Mouse (Mus musculus): ENCODE results near the gene Hs6st2. TPM values are rescaled to one million over a fixed set of nuclear protein-coding genes. Genes with fewer than 3 reads are reported as not detected.

The Hs6st2 gene
- polyA plus RNA-seq, 1 experiment from 2014 or later = 28.7 TPM

DNA sequence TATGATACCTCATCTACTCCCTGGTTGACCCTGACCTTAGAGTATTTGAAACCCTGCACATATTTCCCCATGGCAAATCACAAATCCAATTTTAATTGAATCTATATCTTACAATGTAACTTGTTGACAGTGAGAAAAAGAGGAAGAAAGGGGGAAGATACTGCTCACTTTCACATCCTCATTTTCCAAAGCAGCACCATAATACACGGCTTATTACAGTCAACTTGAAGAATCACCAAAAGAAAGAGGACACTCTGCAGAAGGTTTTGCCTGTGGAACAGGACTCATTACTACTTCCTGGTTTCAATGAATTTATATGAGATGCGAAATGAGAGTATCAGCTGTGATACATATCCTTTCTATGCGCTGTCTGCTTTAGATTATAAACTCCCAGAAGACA, 220.2 kb downstream of the Hs6st2 start:
- Histone ChIP-seq H3K4me3 (ENCODE audit: low read depth, low read length) (no peak overlapping the region), H3K27ac (replicated peaks; ENCODE audit: low read depth, low read length) (no peak overlapping the region), H3K9ac (ENCODE audit: low read length) (no peak overlapping the region), H3K27me3 (ENCODE audit: control insufficient read depth, insufficient read depth, low read length) (no peaks in the 10 kb centered on the region), H3K4me2 (ENCODE audit: low read depth, severe bottlenecking) (no peak overlapping the region), H3K9me3 (ENCODE audit: control insufficient read depth, low read length) (no peaks in the 10 kb centered on the region), H3K4me1 (ENCODE audit: control insufficient read depth, insufficient read depth, low read length) (no peaks in the 10 kb centered on the region), H3K36me3 (ENCODE audit: control insufficient read depth, insufficient read depth, low read length) (no peaks in the 10 kb centered on the region)
- ATAC-seq (ENCODE audit: insufficient number of reproducible peaks, low FRiP score, low TSS enrichment, low read depth) = no peak
- 76% methylated on average over 3 of the region's 3 CpGs for WGBS
- no peak for DNase-seq (ENCODE audit: low spot score)

DNA sequence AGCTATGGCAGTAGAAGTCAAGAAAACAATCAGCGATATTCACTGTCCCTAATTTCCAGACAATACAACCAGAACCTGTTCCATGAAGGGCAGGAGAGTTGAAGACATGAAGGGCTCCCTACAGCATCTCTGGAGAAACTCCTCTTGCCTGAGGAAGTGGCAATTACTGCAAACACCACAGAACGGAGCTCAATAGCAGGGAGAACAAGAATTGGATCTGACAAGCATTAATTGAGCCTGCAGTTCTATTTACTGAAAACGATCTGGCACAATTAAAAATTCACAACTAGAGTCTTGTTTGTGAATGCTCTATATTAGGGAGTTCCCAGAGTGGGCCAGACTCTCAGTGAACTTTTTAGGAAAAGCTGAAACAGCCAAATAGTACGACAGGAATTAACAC, 238.3 kb downstream of the Hs6st2 start:
- Histone ChIP-seq H3K4me3 (ENCODE audit: low read depth, low read length) (no peak overlapping the region), H3K27me3 (ENCODE audit: control insufficient read depth, insufficient read depth, low read length) (no peaks in the 10 kb centered on the region), H3K36me3 (ENCODE audit: control insufficient read depth, insufficient read depth, low read length) (no peaks in the 10 kb centered on the region), H3K27ac (replicated peaks; ENCODE audit: low read depth, low read length) (no peak overlapping the region), H3K9me3 (ENCODE audit: control insufficient read depth, low read length) (no peaks in the 10 kb centered on the region), H3K4me2 (ENCODE audit: low read depth, severe bottlenecking) (no peak overlapping the region), H3K4me1 (ENCODE audit: control insufficient read depth, insufficient read depth, low read length) (no peaks in the 10 kb centered on the region), H3K9ac (ENCODE audit: low read length) (no peak overlapping the region)
- ATAC-seq (ENCODE audit: insufficient number of reproducible peaks, low FRiP score, low TSS enrichment, low read depth) (no peak), DNase-seq (ENCODE audit: low spot score) (no peak)
- 75% methylated on average over 4 of the region's 4 CpGs for WGBS

DNA sequence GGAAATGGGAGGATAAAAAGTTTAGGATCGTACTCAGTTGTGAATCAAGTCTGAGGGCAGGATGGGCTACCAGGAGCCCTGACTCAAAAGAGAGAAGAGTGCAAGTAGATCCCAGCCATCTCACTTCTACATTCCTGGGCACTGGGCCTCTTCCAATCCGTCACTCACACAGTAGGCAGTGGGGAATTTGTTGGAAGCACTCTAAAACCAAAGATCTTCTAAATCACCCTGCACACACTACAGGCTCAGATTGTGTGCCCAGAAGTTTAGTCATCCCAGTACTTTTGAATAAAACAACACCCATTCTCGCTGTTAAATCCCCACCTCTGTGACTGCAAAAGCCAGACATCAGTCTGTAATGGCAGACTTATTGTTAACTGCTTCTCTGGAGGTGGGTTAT, 249.9 kb downstream of the Hs6st2 start:
- no peaks in the 10 kb centered on the region for H3K4me1 ChIP-seq (ENCODE audit: control insufficient read depth, insufficient read depth, low read length)
- 78% methylated on average over 3 of the region's 3 CpGs for WGBS

DNA sequence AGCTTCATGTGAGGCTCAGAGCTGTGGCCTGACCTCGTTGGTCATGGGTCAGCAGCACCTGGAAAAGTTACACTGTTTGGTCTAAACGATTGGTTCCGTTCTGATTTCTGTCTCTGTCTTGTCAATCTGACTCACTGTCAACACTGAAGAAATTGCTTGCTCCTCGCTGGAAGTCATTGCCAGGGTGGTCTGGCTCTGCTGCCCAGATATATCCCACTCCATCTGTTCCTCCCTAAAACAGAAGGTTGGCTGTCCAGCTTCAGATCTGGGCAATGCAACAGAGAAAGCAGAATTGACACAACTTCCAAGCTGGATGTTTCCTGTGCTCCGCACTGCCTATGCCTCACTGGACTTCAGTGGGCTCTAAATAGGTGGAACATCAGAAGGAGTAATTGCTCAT, 256.6 kb downstream of the Hs6st2 start:
- ATAC-seq (ENCODE audit: insufficient number of reproducible peaks, low FRiP score, low TSS enrichment, low read depth) (no peak), DNase-seq (ENCODE audit: low spot score) (no peak)
- no peaks in the 10 kb centered on the region for H3K27me3 ChIP-seq (ENCODE audit: control insufficient read depth, insufficient read depth, low read length)
- no peak overlapping the region for H3K9ac ChIP-seq (ENCODE audit: low read length)
- no peak overlapping the region for H3K27ac ChIP-seq (replicated peaks; ENCODE audit: low read depth, low read length)
- no peaks in the 10 kb centered on the region for H3K9me3 ChIP-seq (ENCODE audit: control insufficient read depth, low read length)
- 78% methylated on average over 5 of the region's 5 CpGs for WGBS
- H3K36me3 ChIP-seq (ENCODE audit: control insufficient read depth, insufficient read depth, low read length) = no peaks in the 10 kb centered on the region
- no peak overlapping the region for H3K4me2 ChIP-seq (ENCODE audit: low read depth, severe bottlenecking)
- H3K4me3 ChIP-seq (ENCODE audit: low read depth, low read length) = no peak overlapping the region
- H3K4me1 ChIP-seq (ENCODE audit: control insufficient read depth, insufficient read depth, low read length) = no peaks in the 10 kb centered on the region

More for the DNA sequence above, 249.9 kb downstream of the Hs6st2 start:
- no peak overlapping the region for H3K9ac ChIP-seq (ENCODE audit: low read length)
- no peaks in the 10 kb centered on the region for H3K9me3 ChIP-seq (ENCODE audit: control insufficient read depth, low read length)
- H3K27ac ChIP-seq (replicated peaks; ENCODE audit: low read depth, low read length) = no peak overlapping the region
- ATAC-seq (ENCODE audit: insufficient number of reproducible peaks, low FRiP score, low TSS enrichment, low read depth) = no peak
- no peak overlapping the region for H3K4me2 ChIP-seq (ENCODE audit: low read depth, severe bottlenecking)
- no peak overlapping the region for H3K4me3 ChIP-seq (ENCODE audit: low read depth, low read length)
- H3K36me3 ChIP-seq (ENCODE audit: control insufficient read depth, insufficient read depth, low read length) = no peaks in the 10 kb centered on the region
- DNase-seq (ENCODE audit: low spot score) = no peak
- H3K27me3 ChIP-seq (ENCODE audit: control insufficient read depth, insufficient read depth, low read length) = no peaks in the 10 kb centered on the region

DNA sequence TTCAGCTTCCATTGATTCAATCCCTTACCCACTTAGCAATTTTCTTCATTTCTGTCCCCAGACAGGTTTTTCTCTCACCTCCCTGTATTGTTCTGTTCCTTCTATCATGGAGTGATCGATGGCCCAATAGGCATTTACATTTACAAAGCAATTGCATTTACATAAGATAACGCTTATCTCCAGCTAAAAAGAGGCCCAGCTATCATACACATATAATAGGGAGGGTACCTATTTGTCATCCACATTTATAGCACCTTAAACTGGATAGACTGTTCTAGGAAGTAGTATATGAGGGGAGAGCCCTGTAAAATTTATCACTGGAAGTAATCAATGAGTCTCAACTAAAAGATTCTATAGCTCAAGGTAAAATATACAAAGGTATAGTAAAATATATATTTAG, 271.4 kb downstream of the Hs6st2 start:
- Histone ChIP-seq H3K9me3 (ENCODE audit: control insufficient read depth, low read length) (no peaks in the 10 kb centered on the region), H3K4me2 (ENCODE audit: low read depth, severe bottlenecking) (no peak overlapping the region), H3K9ac (ENCODE audit: low read length) (no peak overlapping the region), H3K4me1 (ENCODE audit: control insufficient read depth, insufficient read depth, low read length) (no peaks in the 10 kb centered on the region), H3K4me3 (ENCODE audit: low read depth, low read length) (no peak overlapping the region), H3K27me3 (ENCODE audit: control insufficient read depth, insufficient read depth, low read length) (no peaks in the 10 kb centered on the region), H3K36me3 (ENCODE audit: control insufficient read depth, insufficient read depth, low read length) (no peaks in the 10 kb centered on the region), H3K27ac (replicated peaks; ENCODE audit: low read depth, low read length) (no peak overlapping the region)
- DNase-seq (ENCODE audit: low spot score) = no peak
- ATAC-seq (ENCODE audit: insufficient number of reproducible peaks, low FRiP score, low TSS enrichment, low read depth) = no peak
- WGBS = 74% methylated on average over 2 of the region's 2 CpGs

DNA sequence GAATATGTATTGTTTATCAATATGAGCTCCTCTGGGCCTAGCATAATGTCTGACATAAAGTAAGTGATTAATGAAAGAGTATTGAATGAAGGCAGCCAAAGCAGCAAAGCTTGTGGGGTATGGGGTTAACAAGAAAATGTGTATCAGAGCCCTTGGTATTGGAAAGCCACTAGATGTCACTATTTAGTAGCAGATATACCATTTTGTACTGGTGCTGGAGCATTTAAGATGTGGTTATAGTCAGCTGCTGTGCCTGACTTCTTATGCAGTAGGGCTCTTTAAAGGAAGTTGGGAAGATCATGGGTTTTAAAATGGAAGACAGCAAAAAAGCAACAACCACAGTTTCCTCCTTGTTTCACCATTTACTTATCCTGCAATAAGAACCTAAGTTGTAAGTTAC, 284.2 kb downstream of the Hs6st2 start:
- H3K4me3 ChIP-seq (ENCODE audit: low read depth, low read length) = no peak overlapping the region
- no peak overlapping the region for H3K9ac ChIP-seq (ENCODE audit: low read length)
- no peaks in the 10 kb centered on the region for H3K36me3 ChIP-seq (ENCODE audit: control insufficient read depth, insufficient read depth, low read length)
- DNase-seq (ENCODE audit: low spot score) = no peak
- no peak for ATAC-seq (ENCODE audit: insufficient number of reproducible peaks, low FRiP score, low TSS enrichment, low read depth)
- no peaks in the 10 kb centered on the region for H3K27me3 ChIP-seq (ENCODE audit: control insufficient read depth, insufficient read depth, low read length)
- H3K27ac ChIP-seq (replicated peaks; ENCODE audit: low read depth, low read length) = no peak overlapping the region
- H3K4me1 ChIP-seq (ENCODE audit: control insufficient read depth, insufficient read depth, low read length) = no peaks in the 10 kb centered on the region
- no peak overlapping the region for H3K4me2 ChIP-seq (ENCODE audit: low read depth, severe bottlenecking)
- no peaks in the 10 kb centered on the region for H3K9me3 ChIP-seq (ENCODE audit: control insufficient read depth, low read length)

DNA sequence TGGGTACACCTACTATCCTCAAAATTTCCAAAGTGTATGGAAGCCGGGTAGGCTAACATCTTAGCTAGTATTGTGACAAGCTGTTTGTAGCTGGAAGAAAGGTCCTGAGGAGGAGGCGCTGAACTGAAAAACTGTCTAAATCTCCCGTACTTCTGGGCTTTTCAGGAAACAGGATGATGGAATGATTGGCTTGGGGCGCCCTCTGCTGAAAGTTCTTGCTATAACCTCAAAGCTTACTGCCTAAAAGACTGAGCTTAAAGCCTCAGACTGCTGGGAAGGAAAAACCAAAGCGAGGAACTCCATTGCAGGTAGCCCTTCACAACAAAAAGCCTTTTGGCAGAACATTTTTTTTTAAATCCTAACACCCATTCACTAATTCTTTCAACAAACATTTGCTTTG, 307.0 kb downstream of the Hs6st2 start:
- H3K36me3 ChIP-seq (ENCODE audit: control insufficient read depth, insufficient read depth, low read length) = no peaks in the 10 kb centered on the region
- DNase-seq (ENCODE audit: low spot score) (peak; percentile 86), ATAC-seq (ENCODE audit: insufficient number of reproducible peaks, low FRiP score, low TSS enrichment, low read depth) (no peak)
- H3K9ac ChIP-seq (ENCODE audit: low read length) = no peak overlapping the region
- WGBS = 17% methylated on average over 5 of the region's 5 CpGs
- H3K27ac ChIP-seq (replicated peaks; ENCODE audit: low read depth, low read length) = no peak overlapping the region
- no peak overlapping the region for H3K4me3 ChIP-seq (ENCODE audit: low read depth, low read length)
- no peaks in the 10 kb centered on the region for H3K9me3 ChIP-seq (ENCODE audit: control insufficient read depth, low read length)
- H3K27me3 ChIP-seq (ENCODE audit: control insufficient read depth, insufficient read depth, low read length) = no peaks in the 10 kb centered on the region
- no peaks in the 10 kb centered on the region for H3K4me1 ChIP-seq (ENCODE audit: control insufficient read depth, insufficient read depth, low read length)
- H3K4me2 ChIP-seq (ENCODE audit: low read depth, severe bottlenecking) = no peak overlapping the region

DNA sequence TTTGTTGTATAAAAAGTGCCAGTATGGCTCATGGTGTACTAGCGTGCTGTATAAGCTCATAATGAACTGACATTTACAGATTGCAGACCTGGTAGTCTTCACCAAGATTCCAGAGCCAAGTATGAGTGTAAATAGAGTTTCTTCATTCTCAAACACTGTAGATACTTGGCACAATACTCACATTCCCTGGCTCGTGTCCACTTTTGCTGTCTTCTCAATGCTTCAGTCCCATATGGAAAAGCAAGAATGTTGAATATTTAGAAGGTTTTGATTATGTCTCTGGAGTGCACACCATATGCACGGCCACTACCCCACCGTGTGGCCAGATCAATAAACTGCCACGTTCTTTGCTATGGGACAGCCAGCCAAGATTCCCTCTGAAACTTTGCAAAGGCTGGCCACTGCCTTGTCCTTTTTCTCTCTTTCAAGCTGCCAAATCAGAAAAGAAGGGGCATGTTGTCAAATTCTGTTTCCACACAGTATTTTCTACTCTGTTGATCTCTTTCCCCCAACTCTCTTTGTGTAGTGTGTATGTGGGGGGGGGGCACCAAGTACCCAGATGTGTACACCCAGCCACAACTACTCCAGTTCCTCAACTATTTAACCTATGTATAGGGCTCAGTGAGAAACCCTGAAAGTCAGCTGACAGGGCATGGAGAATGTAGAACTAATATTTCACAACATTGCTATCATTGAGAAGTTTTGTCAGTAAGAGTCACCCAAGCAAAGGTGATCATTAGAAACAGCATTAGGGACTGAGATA, 309.0 kb downstream of the Hs6st2 start:
- whole genome bisulfite sequencing = 44% methylated on average over 5 of the region's 5 CpGs

DNA sequence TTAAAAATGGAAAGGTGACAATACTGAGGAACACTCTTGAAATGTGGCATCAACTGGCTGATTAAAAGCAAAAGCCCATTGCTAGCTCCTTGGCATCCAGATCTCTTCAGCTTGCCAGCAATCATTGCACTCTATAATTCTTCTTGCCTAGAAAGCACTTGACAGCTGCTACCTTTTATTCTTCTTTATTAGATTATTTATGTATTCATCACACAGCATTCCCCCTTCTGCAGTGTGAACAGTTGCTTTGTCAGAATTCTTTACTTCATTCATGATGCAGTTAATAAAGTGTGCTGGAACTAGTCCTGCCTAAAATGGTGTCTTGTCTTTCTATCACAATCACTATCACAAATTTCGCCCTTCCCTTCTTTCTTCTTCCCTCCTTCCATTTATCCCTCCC, 332.0 kb downstream of the Hs6st2 start:
- H3K27me3 ChIP-seq (ENCODE audit: control insufficient read depth, insufficient read depth, low read length) = no peaks in the 10 kb centered on the region
- H3K36me3 ChIP-seq (ENCODE audit: control insufficient read depth, insufficient read depth, low read length) = no peaks in the 10 kb centered on the region
- H3K4me1 ChIP-seq (ENCODE audit: control insufficient read depth, insufficient read depth, low read length) = no peaks in the 10 kb centered on the region
- no peak overlapping the region for H3K27ac ChIP-seq (replicated peaks; ENCODE audit: low read depth, low read length)
- DNase-seq (ENCODE audit: low spot score) = no peak
- WGBS = 92% methylated on average over 1 of the region's 1 CpGs
- H3K4me2 ChIP-seq (ENCODE audit: low read depth, severe bottlenecking) = no peak overlapping the region
- H3K9ac ChIP-seq (ENCODE audit: low read length) = no peak overlapping the region
- no peak for ATAC-seq (ENCODE audit: insufficient number of reproducible peaks, low FRiP score, low TSS enrichment, low read depth)
- H3K4me3 ChIP-seq (ENCODE audit: low read depth, low read length) = no peak overlapping the region
- no peaks in the 10 kb centered on the region for H3K9me3 ChIP-seq (ENCODE audit: control insufficient read depth, low read length)

More for the DNA sequence above, 309.0 kb downstream of the Hs6st2 start:
- Histone ChIP-seq H3K9ac (ENCODE audit: low read length) (no peak overlapping the region), H3K4me1 (ENCODE audit: control insufficient read depth, insufficient read depth, low read length) (no peaks in the 10 kb centered on the region), H3K9me3 (ENCODE audit: control insufficient read depth, low read length) (no peaks in the 10 kb centered on the region), H3K27me3 (ENCODE audit: control insufficient read depth, insufficient read depth, low read length) (no peaks in the 10 kb centered on the region), H3K36me3 (ENCODE audit: control insufficient read depth, insufficient read depth, low read length) (no peaks in the 10 kb centered on the region), H3K4me3 (ENCODE audit: low read depth, low read length) (no peak overlapping the region), H3K27ac (replicated peaks; ENCODE audit: low read depth, low read length) (no peak overlapping the region), H3K4me2 (ENCODE audit: low read depth, severe bottlenecking) (no peak overlapping the region)
- DNase-seq (ENCODE audit: low spot score) (peak; percentile 42), ATAC-seq (ENCODE audit: insufficient number of reproducible peaks, low FRiP score, low TSS enrichment, low read depth) (no peak)
